Mouse (Mus musculus): ENCODE measurements at regions not wholly inside any gene's neighbourhood (a gene's known extent, or its start where the extent isn't known, plus 50 kb on each side); places are given as distances from the start of the nearest gene placed in this dataset.

GRCm38 (mm10) chr3:39182646-39183045 lies 295.9 kb downstream of the Fat4 start:
- Histone ChIP-seq H3K4me3 (no peak overlapping the region), H3K9me3 (peaks cover 13% of the 10 kb centered on the region; the same call in 1 of the 2 replicates), H3K4me1 (no peaks in the 10 kb centered on the region), H3K27ac (replicated peaks) (no peak overlapping the region), H3K36me3 (replicated peaks) (no peaks in the 10 kb centered on the region), H3K27me3 (replicated peaks; ENCODE audit: low read depth, poor library complexity, severe bottlenecking) (no peaks in the 10 kb centered on the region)
- no peak for DNase-seq (ENCODE audit: low spot score)
- WGBS: 84% methylated on average over 3 of the region's 3 CpGs

GRCm38 (mm10) chr3:39195102-39195501 lies 308.4 kb downstream of the Fat4 start:
- no peaks in the 10 kb centered on the region for H3K9me3 ChIP-seq
- 86% methylated on average over 6 of the region's 6 CpGs for WGBS
- no peaks in the 10 kb centered on the region for H3K4me1 ChIP-seq
- H3K36me3 ChIP-seq (replicated peaks): no peaks in the 10 kb centered on the region
- H3K27ac ChIP-seq (replicated peaks): no peak overlapping the region
- H3K27me3 ChIP-seq (replicated peaks; ENCODE audit: low read depth, poor library complexity, severe bottlenecking): no peaks in the 10 kb centered on the region
- no peak for DNase-seq (ENCODE audit: low spot score)
- H3K4me3 ChIP-seq: no peak overlapping the region

GRCm38 (mm10) chr3:39202662-39203061 lies 315.9 kb downstream of the Fat4 start:
- H3K36me3 ChIP-seq (replicated peaks): no peaks in the 10 kb centered on the region
- H3K27me3 ChIP-seq (replicated peaks; ENCODE audit: low read depth, poor library complexity, severe bottlenecking): no peaks in the 10 kb centered on the region
- no peaks in the 10 kb centered on the region for H3K9me3 ChIP-seq
- WGBS: 55% methylated on average over 7 of the region's 7 CpGs
- DNase-seq (ENCODE audit: low spot score): no peak
- H3K27ac ChIP-seq (replicated peaks): no peak overlapping the region
- peaks cover 5% of the 10 kb centered on the region; the same call in 1 of the 2 replicates for H3K4me1 ChIP-seq
- H3K4me3 ChIP-seq: no peak overlapping the region

- WGBS: 91% methylated on average over 1 of the region's 1 CpGs
Measured at GRCm38 (mm10) chr3:39208651-39209050, 321.9 kb downstream of the Fat4 start.

GRCm38 (mm10) chr3:39209382-39210165 lies 322.8 kb downstream of the Fat4 start:
- DNase-seq (ENCODE audit: low spot score): no peak
- Histone ChIP-seq H3K27me3 (replicated peaks; ENCODE audit: low read depth, poor library complexity, severe bottlenecking) (no peaks in the 10 kb centered on the region), H3K4me3 (no peak overlapping the region), H3K9me3 (no peaks in the 10 kb centered on the region), H3K4me1 (peaks cover 5% of the 10 kb centered on the region; the same call in 1 of the 2 replicates), H3K27ac (replicated peaks) (no peak overlapping the region), H3K36me3 (replicated peaks) (no peaks in the 10 kb centered on the region)
- WGBS: 82% methylated on average over 8 of the region's 8 CpGs

More at GRCm38 (mm10) chr3:39208651-39209050, 321.9 kb downstream of the Fat4 start:
- DNase-seq (ENCODE audit: low spot score): no peak
- no peaks in the 10 kb centered on the region for H3K27me3 ChIP-seq (replicated peaks; ENCODE audit: low read depth, poor library complexity, severe bottlenecking)
- peaks cover 5% of the 10 kb centered on the region; the same call in 1 of the 2 replicates for H3K4me1 ChIP-seq
- no peaks in the 10 kb centered on the region for H3K36me3 ChIP-seq (replicated peaks)
- H3K9me3 ChIP-seq: no peaks in the 10 kb centered on the region
- H3K27ac ChIP-seq (replicated peaks): no peak overlapping the region
- no peak overlapping the region for H3K4me3 ChIP-seq

GRCm38 (mm10) chr3:39211670-39212069 lies 324.9 kb downstream of the Fat4 start:
- H3K4me3 ChIP-seq: no peak overlapping the region
- DNase-seq (ENCODE audit: low spot score): no peak
- H3K36me3 ChIP-seq (replicated peaks): no peaks in the 10 kb centered on the region
- WGBS: 77% methylated on average over 5 of the region's 5 CpGs
- no peak overlapping the region for H3K27ac ChIP-seq (replicated peaks)
- H3K9me3 ChIP-seq: no peaks in the 10 kb centered on the region
- H3K27me3 ChIP-seq (replicated peaks; ENCODE audit: low read depth, poor library complexity, severe bottlenecking): no peaks in the 10 kb centered on the region
- peaks cover 5% of the 10 kb centered on the region; the same call in 1 of the 2 replicates for H3K4me1 ChIP-seq

GRCm38 (mm10) chr3:39220011-39220706 lies 333.4 kb downstream of the Fat4 start:
- Histone ChIP-seq H3K27ac (replicated peaks) (peak overlapping the region; percentile 63), H3K36me3 (replicated peaks) (no peaks in the 10 kb centered on the region), H3K9me3 (no peaks in the 10 kb centered on the region), H3K27me3 (replicated peaks; ENCODE audit: low read depth, poor library complexity, severe bottlenecking) (no peaks in the 10 kb centered on the region), H3K4me3 (0 out of 2 replicates have a peak overlapping the region, but pooled peaks have one; percentile 13), H3K4me1 (peaks cover 7% of the 10 kb centered on the region)
- 39% methylated on average over 10 of the region's 10 CpGs for WGBS
- peak; percentile 37 for DNase-seq (ENCODE audit: low spot score)

- Histone ChIP-seq H3K27ac (replicated peaks) (no peak overlapping the region), H3K9me3 (no peaks in the 10 kb centered on the region), H3K36me3 (replicated peaks) (no peaks in the 10 kb centered on the region), H3K4me1 (peaks cover 7% of the 10 kb centered on the region), H3K4me3 (no peak overlapping the region), H3K27me3 (replicated peaks; ENCODE audit: low read depth, poor library complexity, severe bottlenecking) (no peaks in the 10 kb centered on the region)
- WGBS: 38% methylated on average over 2 of the region's 2 CpGs
- peak; percentile 21 for DNase-seq (ENCODE audit: low spot score)
Measured at GRCm38 (mm10) chr3:39220707-39221034, 333.9 kb downstream of the Fat4 start.

GRCm38 (mm10) chr3:39222059-39222458 lies 335.3 kb downstream of the Fat4 start:
- no peak for DNase-seq (ENCODE audit: low spot score)
- WGBS: 91% methylated on average over 4 of the region's 4 CpGs
- no peak overlapping the region for H3K27ac ChIP-seq (replicated peaks)
- H3K4me1 ChIP-seq: peaks cover 7% of the 10 kb centered on the region
- H3K27me3 ChIP-seq (replicated peaks; ENCODE audit: low read depth, poor library complexity, severe bottlenecking): no peaks in the 10 kb centered on the region
- H3K9me3 ChIP-seq: no peaks in the 10 kb centered on the region
- no peak overlapping the region for H3K4me3 ChIP-seq
- no peaks in the 10 kb centered on the region for H3K36me3 ChIP-seq (replicated peaks)

GRCm38 (mm10) chr3:39234921-39235320 lies 348.2 kb downstream of the Fat4 start:
- peak; percentile 30 for DNase-seq (ENCODE audit: low spot score)
- Histone ChIP-seq H3K4me1 (0 out of 2 replicates have a peak, but pooled peaks cover 6% of the 10 kb centered on the region), H3K9me3 (no peaks in the 10 kb centered on the region), H3K27ac (replicated peaks) (no peak overlapping the region), H3K36me3 (replicated peaks) (no peaks in the 10 kb centered on the region), H3K27me3 (replicated peaks; ENCODE audit: low read depth, poor library complexity, severe bottlenecking) (no peaks in the 10 kb centered on the region), H3K4me3 (no peak overlapping the region)
- 40% methylated on average over 2 of the region's 2 CpGs for WGBS

GRCm38 (mm10) chr3:39248712-39249111 lies 362.0 kb downstream of the Fat4 start:
- H3K27me3 ChIP-seq (replicated peaks; ENCODE audit: low read depth, poor library complexity, severe bottlenecking): no peaks in the 10 kb centered on the region
- no peaks in the 10 kb centered on the region for H3K4me1 ChIP-seq
- H3K27ac ChIP-seq (replicated peaks): no peak overlapping the region
- no peak for DNase-seq (ENCODE audit: low spot score)
- H3K4me3 ChIP-seq: no peak overlapping the region
- H3K36me3 ChIP-seq (replicated peaks): no peaks in the 10 kb centered on the region
- H3K9me3 ChIP-seq: no peaks in the 10 kb centered on the region
- WGBS: 91% methylated on average over 4 of the region's 4 CpGs

- H3K4me1 ChIP-seq: no peaks in the 10 kb centered on the region
Measured at GRCm38 (mm10) chr3:39249224-39249892, 362.6 kb downstream of the Fat4 start.

More at GRCm38 (mm10) chr3:39249224-39249892, 362.6 kb downstream of the Fat4 start:
- no peak overlapping the region for H3K4me3 ChIP-seq
- WGBS: 83% methylated on average over 4 of the region's 4 CpGs
- no peaks in the 10 kb centered on the region for H3K27me3 ChIP-seq (replicated peaks; ENCODE audit: low read depth, poor library complexity, severe bottlenecking)
- no peaks in the 10 kb centered on the region for H3K9me3 ChIP-seq
- no peak overlapping the region for H3K27ac ChIP-seq (replicated peaks)
- no peak for DNase-seq (ENCODE audit: low spot score)
- H3K36me3 ChIP-seq (replicated peaks): no peaks in the 10 kb centered on the region

All from embryonic facial prominence, embryonic 10.5 days (tissue).